Mouse (Mus musculus): Measurements from ENCODE around the gene Sipa1l3.

Gene Sipa1l3

DNA sequence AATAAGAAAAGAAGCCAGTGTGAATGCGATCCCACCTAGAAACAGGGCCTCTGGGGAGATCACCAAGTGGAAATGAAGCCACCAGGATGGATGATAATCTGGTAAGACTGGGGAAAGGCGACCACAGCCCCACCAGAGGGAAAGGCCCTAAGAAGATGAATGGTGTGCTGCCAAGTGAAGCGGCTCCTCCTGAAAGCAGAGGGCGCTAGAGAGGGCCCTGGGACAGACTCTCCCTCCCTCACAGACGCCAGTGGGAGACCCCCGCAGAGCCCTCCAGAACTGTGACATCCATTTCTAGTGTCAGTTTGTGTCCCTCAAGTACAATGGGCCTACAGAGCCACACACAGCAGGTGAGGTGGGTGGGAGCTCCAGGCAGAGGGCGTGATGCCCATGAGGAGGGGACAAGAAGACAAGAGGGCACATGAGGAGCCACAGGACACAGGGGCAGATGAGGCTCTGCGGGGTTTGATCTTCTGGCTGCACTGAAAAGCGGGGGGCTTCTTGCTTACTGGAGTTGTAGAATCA lies 181.6 kb downstream of the Sipa1l3 start:
- CTCF ChIA-PET = no interaction called here

DNA sequence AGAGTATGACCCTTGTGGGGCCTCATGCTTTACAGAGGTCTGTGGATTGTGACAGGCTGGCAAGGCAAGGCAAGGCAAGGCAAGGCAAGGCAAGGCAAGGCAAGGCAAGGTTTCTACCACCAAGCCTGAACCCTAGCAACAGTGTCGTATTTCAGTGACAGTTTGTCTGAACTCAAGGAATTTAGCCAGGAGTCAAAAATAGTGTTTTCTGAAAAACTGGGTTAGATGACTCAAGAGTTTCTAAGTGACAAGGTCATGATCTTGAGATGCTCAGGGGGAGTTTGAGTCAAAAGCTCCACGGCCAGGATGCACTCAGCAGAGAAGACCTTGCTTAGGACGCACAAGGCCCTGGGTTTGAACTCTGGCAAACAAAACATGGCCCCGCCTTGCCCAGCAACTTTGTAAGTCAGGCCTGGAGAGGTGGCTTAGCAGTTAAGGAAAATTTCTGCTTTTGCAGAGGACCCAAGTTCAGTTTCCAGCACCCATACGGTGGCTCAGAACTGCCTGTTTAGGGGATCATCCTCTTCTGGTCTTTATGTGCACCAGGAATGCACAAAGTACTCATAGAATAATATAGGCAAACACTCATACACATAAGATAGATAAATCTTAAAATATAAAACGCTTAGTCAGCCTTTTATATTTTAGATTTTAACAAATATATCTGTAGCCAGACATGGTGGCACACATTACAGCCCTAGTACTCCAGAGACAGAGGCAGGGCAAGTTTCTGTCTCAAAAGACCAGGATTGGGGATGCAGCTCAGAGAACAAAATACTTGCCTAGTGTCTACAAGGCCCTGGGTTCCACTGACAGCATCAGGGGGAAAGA lies 182.4 kb downstream of the Sipa1l3 start:
- CTCF ChIA-PET = interaction anchor here (0.6 kb wide), 1 partner anchor 124 kb away, joined by 3 read pairs; no protein-coding TSS in a partner anchor

DNA sequence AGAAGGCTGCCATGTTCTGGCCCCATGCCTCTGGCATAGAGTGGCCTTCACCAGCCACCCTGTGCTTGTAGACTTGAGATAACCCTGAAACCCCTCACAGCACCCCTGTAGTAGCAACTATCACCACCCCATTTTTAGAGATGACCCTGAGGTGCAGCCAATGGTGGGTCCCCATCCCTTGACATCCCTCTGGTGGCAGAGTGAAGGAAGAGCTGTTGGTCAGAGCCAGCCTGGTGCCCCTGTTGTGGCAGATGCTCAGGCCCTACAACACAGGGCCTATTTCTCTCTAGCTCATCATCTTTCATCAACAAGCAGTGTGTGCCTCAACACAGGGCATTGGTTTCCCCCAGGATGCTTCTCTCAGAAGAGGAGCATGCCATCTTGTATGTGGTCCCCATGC lies 183.2 kb downstream of the Sipa1l3 start:
- CTCF ChIA-PET = interaction anchor here (0.6 kb wide), 1 partner anchor 125 kb away, joined by 3 read pairs; no protein-coding TSS in a partner anchor

DNA sequence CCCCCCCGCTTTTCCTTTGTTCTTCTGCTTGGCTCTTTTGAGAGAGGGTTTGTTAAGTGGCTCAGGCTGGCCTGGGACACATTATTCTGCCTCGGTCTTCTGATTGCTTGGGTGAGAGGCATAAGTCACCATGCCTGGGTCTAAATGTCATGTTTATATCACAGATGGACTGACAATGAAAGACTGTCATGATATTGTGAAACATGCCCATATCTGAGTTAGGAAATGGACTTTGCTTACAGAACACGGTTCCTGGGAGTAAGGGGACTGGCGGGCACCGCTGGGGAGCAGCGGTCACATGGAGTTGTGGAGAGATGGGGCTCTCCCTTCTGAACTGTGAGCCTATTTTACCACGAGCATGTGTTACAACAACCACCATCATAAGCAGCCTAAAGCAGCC lies 184.3 kb downstream of the Sipa1l3 start:
- CTCF ChIA-PET = no interaction called here

DNA sequence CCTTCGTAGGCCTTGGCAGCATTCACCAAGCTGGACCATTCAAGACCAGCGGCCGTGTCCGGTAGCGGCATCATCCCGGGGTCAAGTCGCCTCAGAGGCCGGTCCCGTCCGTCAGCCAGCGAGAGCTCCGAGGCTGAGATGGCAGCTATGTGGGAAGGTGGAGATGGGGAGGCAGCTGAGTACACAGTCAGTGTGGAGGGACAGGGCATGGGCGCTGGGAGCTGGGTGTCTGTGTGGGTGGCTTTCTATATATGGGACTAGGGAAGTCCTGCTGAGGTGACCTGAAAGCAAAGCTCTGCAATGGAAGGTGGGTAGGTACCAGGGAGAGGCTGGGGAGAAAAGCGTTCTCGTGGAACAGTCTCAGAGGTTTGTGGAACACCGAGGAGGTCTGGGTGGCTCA lies 189.5 kb downstream of the Sipa1l3 start:
- CTCF ChIA-PET = no interaction called here

DNA sequence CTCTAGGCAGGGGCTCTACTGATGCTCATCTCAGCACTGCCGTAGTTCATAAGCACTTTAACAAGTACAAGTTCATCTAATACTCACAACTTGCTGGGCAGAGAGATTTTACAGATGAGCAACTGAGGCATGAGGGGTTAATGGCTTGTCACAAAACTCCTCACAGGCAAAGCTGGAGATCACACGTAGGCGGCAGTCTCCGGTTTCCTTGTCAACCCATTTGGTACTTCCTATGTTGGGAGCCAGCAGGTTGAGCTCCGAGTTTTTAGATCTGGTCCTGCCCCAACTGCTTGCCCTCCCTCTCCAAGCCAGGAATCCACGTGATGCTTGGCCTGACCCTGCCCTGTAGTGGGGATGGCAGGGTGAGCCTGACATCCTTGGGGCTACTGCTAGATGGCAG lies 191.4 kb downstream of the Sipa1l3 start:
- CTCF ChIA-PET = no interaction called here

DNA sequence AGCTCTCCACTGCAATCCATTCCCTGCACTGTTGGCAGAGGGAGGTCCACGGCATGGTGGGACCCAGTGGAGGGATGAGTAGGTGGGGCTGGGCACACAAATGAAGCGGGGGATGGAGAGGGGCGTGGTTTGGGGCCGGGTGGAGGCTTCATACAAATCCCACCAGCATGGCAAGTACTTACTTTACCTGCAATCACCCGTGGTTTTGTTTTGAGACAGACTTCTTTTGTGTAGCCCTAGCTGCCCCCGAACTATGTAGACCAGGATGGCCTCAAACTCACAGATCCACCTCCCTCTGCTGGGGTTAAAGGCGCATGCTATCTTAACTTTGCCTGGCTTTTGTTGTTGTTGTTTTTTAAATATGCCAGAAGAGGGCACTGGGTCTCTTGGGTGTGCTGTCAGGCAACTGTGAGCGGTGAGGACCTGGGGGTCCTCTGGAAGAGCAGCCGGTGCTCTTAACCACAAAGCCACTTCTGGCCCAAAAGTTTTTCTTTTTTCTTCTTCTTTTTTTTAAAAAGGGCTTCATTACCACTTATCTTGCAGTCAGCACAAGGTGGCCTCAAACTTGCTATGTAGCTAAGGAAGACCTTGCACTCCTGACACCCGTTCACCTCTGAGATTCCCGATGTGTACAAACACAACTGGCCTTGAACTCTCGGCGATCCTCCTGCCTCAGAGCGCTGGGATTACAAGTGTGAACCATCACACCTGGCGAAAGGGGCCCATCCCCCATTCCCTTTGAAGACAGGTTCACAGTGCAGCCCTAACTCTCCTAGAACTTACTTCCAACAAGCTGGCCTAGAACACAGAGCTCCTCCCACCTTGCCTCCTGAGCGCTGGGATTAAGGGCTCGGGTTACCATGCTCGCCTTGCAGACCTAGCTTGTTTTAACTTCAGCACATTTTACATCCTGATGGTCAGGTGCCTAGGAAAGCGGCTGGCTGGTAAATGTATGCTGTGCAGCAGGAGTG lies 198.8 kb downstream of the Sipa1l3 start:
- CTCF ChIA-PET = interaction anchor here (0.5 kb wide), 1 partner anchor 440 kb away, joined by 5 read pairs; no protein-coding TSS in a partner anchor

DNA sequence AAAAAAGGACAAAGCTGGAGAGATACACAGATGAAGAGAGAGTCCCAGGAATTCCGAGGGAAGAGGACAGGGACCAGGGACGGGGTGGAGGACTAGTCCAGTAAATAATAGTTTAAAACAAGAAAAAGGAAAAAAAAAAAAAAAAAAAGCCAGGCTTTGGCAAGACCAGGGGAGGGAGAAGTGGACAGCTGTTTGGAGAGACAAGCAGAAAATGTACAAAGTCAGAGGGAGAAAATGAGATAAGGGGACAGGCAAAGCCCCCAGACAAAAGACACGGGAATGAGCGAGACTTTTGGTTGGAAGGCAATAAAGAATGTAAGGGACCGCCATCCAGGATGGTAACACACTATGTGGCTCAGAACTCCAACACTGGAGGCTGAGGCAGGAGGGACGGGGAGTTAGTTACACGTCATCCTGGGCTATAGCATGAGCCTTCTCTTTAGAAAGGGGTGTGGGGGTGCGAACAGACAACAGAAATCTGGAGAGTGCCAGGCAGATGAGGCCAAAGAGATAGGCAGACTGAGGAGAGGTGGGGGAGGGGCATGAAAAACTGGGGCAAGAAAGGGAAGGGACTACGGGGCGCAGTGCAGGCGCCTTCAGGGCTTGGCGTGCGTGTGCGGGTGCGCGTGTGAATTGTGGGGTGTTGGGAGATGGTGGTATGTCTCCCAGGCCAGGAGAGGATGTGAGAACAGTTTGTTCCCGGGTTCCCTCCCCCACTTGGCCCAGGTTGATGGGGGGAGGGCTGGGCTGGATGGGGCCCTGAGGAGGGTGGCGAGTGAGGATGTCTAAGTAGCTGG lies 200.1 kb downstream of the Sipa1l3 start:
- CTCF ChIA-PET = interaction anchor here (0.5 to 0.6 kb wide), 2 partner anchors 439 to 1229 kb away, joined by 5 to 9 read pairs; no protein-coding TSS in a partner anchor

DNA sequence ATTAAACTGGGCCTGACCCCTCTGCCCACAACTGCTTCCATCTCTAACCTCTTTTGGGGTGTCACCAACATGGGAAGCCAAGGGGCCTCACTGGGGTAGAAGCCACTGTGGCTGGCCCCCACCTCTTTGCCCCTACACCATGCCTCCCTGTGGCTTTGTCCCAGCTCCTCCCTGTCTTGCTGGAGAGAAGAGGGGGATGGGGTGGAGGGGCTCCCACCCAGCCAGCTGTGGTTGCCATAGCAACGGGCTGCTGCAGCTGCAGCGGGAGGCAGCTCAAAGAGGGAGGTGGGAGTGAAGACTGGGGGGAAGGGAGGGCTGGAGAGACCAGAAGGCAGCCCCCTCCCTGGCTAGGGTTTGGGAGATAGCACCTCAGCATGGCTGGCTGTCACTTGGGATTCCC lies 200.9 kb downstream of the Sipa1l3 start:
- CTCF ChIA-PET = no interaction called here

DNA sequence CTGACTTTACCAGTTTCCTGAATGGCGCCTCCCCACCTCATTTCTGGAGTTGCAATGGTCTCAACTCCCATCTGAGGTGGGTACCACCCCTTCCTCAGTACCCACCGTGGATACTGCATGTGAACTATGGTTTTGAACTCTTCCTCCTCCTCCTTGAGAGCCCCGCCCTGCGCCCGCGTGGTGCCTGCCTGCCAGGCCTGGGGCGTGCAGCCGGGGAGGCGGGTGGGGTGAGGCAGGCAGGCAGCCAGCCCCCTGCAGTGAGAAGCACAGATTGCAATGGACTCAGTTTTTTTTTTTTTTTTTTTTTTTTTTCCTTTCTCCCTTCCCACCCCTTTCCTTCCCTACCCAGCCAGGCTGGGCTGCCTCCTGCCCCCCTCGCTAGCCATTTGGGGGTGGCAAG lies 201.5 kb downstream of the Sipa1l3 start:
- CTCF ChIA-PET = no interaction called here

DNA sequence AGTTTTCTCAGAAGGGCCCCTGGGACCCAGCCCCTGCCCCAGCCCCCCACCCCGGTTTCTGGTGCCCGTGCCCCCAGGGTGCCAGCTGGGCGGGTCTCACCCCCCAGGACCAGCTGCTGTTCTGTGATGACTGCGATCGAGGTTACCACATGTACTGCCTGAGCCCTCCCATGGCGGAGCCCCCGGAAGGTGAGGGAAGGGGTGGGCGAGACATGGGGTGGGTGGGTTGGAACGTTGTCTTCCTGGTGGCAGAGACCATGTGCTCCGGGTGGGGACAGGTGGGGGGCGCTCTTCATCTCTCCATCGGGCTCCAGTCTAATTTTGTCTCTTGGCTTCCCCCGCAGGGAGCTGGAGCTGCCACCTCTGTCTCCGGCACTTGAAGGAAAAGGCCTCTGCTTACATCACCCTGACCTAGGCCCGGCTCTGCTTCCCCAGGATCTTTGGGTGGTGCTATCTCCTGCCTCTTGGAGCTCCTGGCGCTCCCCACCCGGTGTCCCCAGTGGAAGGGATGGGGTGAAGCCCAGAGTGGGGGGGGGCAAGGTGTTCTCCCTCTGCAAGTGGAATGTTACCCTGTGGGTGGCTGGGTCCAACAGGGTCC lies 202.2 kb downstream of the Sipa1l3 start:
- CTCF ChIA-PET = interaction anchor here (0.6 kb wide), 1 partner anchor 195 kb away, joined by 11 read pairs; no protein-coding TSS in a partner anchor

DNA sequence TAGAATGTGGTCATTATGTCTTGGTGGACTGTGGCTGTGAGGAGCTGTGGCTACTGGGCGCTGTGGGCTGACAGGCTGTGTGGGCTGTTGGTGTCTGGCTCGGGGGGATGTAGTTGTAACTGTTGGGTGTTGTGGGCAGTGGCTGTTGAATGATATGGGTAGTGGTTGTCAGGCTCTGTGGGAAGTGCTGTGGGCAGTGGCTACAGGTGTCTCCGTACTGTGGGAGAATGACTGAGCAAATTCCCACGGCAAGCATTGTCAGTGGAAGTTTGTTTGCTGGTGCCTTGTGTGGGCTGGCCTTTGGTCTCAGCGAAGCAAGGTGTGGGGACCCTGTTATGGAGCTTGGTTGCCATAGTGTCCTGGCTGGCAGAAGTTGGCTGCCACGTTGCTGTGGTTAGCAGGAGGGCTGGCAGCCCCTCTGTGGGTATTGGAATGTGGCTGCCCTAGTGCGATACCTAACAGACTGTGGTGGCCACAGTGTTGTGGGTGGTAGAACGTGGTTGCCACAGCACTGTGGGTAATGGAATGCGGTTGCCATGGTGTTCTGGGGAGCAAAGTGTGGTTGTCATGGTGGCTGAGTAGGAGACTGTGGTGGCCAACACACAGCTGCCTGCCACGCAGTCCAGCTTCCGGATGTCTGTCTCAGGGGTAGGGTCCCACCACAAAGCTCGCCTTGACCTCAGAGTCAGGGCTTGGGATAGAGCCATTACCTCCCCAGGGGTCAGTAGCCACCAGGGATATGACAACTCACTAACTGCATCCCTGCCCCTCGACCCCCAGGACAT lies 203.4 kb downstream of the Sipa1l3 start:
- CTCF ChIA-PET = no interaction called here

DNA sequence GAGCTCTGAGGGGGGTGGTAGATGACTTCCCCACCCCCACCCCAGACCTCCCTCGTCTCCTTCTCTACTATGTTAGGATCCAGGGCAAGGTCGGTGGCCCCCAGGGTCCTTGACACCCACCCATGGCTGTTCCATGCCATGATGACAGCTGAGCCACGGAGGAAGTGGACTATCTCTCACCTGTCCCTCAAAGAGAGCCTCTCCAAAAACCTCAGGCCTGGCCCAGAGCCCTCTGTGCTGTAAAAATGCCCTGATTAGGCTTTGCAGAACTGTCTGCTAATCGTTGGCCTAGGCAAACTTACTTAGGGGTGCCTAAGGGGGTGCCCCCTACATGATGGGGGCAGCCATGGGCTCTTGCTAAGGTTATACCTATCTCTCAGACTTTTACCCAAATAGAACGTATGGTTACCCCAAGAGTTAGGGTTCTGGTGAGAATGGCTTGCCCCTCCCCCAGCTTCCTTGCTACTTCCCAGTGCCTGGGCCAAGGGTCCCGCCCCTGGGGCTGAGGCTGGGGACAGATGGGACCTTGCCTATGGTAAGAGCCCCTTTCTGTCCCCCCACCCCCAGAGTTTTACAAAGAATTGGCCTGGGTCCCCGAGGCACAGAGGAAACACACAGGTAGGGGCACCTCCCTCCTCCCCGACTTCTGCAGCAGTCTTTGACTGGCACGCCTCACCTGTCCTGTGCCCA lies 204.7 kb downstream of the Sipa1l3 start:
- CTCF ChIA-PET = interaction anchor here (0.5 kb wide), 1 partner anchor 243 kb away, joined by 5 read pairs; no protein-coding TSS in a partner anchor

DNA sequence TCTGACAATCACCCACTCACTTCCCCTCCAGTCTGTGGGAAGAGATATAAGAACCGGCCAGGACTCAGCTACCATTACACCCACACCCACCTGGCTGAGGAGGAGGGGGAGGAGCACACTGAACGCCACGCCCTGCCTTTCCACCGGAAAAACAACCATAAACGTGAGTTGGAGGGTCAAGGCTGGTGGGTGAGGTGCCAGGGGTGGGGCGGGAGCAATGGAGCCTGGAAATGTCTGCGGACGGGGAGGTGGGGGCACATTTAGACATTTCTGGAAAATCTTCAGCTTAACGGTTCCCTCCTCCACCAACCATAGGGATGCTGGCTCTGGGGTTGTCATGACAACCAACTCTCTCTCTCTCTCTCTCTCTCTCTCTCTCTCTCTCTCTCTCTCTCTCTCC lies 205.4 kb downstream of the Sipa1l3 start:
- CTCF ChIA-PET = interaction anchor here (0.5 kb wide), 1 partner anchor 244 kb away, joined by 5 read pairs; no protein-coding TSS in a partner anchor

DNA sequence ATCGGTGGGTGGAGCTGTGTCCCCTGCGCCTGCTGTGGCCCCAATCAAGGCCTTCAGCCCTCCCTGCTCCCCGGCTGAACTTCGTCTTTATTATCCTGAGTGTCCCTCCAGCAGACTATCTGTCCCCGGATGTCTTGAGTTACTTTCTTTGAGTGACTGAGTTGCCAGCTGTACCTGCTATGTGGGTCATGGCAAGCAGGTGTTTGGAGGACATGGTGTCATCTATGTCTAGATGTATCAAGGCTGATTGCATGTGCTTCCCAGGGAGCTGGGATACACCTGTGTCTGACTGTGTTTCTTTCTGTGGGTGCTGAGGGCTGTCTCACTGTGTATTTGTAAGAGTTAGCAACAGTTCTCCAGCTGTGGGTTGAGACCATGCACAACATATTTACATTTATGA lies 208.7 kb downstream of the Sipa1l3 start:
- CTCF ChIA-PET = interaction anchor here (0.6 kb wide), 1 partner anchor 124 kb away, joined by 3 read pairs; no protein-coding TSS in a partner anchor

DNA sequence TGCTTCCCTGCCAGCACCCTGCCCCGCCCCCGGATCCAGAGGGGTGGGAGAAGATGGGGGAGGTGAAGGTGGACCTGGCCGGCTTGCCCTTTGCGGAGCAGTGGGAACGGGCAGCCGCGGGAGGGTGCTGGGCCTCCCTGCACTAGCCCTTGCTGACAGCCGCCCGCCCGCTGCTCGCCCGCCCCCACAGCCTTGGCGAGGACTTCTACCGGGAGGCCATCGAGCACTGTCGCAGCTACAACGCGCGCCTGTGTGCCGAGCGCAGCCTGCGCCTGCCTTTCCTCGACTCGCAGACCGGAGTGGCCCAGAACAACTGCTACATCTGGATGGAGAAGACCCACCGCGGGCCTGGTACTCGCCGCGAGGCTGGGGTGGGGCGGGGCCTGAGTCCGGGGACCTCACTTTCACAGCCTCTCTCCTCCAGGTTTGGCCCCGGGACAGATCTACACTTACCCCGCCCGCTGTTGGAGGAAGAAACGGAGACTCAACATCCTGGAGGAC lies 209.2 kb downstream of the Sipa1l3 start:
- CTCF ChIA-PET = interaction anchor here (0.6 kb wide), 1 partner anchor 125 kb away, joined by 3 read pairs; no protein-coding TSS in a partner anchor

DNA sequence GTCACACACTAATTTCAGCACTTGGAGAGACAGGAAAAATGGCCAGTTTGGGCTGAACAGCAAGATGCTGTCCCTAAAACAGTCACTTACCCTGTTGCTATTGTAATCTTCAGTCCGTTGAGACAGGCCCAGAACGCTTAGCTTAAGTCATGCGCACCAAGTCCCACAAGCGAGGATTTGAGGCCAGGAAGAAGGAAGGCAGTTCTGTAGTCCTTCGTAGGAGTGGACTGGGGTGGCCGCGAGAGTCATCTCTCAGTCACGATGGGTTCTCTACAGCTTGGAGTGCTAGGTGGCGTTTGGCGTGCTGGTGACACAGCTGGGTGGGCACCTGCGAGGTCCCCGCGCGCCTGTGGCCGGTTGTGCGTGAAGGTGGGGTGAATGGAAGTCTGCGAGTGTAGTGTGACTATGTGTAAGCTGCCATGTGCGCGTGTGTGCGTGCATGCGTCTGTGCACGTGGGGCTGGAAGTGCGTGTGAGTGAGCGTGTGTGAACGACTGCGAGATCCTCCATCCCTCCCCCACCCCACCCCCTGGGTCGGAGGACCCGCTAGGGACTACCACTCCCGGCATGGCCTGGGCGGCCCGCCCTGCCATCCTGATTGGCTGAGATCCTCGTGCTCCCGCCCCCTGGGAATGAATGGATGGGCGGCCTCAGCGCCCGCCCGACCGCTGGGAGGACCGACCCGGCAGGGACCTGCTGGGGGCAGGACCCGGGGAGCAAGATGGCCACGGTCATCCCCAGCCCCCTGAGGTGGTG lies 210.9 kb downstream of the Sipa1l3 start:
- CTCF ChIA-PET = no interaction called here

DNA sequence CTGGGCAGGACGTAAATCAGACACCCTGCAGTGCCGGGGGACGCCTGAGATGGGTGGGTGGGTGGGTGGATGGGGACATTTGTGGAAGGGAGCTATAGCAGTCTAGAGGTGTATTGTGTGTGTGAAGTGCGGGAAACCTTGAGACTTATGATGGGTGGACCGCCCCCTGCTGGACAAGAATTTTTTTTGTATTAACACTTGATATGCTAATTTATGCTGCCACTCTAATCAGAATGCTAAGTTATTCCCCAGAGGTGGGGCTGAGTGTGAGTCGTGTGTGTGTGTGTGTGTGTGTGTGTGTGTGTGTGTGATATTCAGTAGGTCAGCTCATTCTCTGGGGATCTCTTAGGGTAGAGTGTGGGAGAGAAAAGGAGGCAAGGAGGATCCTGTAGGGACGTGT lies 211.8 kb downstream of the Sipa1l3 start:
- CTCF ChIA-PET = no interaction called here
